Mouse (Mus musculus): Measurements from ENCODE around the gene Inhbb. TPM values are rescaled to one million over a fixed set of nuclear protein-coding genes. Genes with fewer than 3 reads are reported as not detected.

The Inhbb gene
- total and polyA plus RNA-seq, 2 experiments from 2014 or later, result 0.36 to 1.7 TPM

GRCm38 (mm10) chr1:119456671-119457527, 34.9 kb upstream of the Inhbb start:
- H3K4me3 ChIP-seq (ENCODE audit: low read depth, low read length), result peak overlapping the region; percentile 14; the same call in 1 of the 2 replicates
- H3K9me3 ChIP-seq (replicated peaks; ENCODE audit: control insufficient read depth, low read length), result no peaks in the 10 kb centered on the region
- H3K4me1 ChIP-seq (ENCODE audit: control insufficient read depth, insufficient read depth), result no peaks in the 10 kb centered on the region
- no peaks in the 10 kb centered on the region for H3K36me3 ChIP-seq (replicated peaks; ENCODE audit: control insufficient read depth, insufficient read depth, low read length)
- 38% methylated on average over 19 of the region's 19 CpGs for WGBS
- DNase-seq (ENCODE audit: low spot score) (no peak), ATAC-seq (ENCODE audit: insufficient read depth, low read depth) (no peak)
- peak overlapping the region; percentile 49 for H3K4me2 ChIP-seq (ENCODE audit: low read depth, low read length)
- H3K27ac ChIP-seq (ENCODE audit: low read depth), result no peak overlapping the region
- 0 out of 2 replicates have a peak, but pooled peaks cover 5% of the 10 kb centered on the region for H3K27me3 ChIP-seq (ENCODE audit: control insufficient read depth, insufficient read depth, low read length)
- H3K9ac ChIP-seq (replicated peaks; ENCODE audit: low read depth, low read length), result no peak overlapping the region
- TF ChIP-seq EP300 (IDR thresholded peaks at IDR 0.05; ENCODE audit: low read depth), result no peak
- TF ChIP-seq CTCF (IDR thresholded peaks at IDR 0.05; ENCODE audit: low read depth), result no peak

GRCm38 (mm10) chr1:119453731-119454130, 31.7 kb upstream of the Inhbb start:
- Histone ChIP-seq H3K9ac (replicated peaks; ENCODE audit: low read depth, low read length) (no peak overlapping the region), H3K27ac (ENCODE audit: low read depth) (no peak overlapping the region), H3K4me3 (ENCODE audit: low read depth, low read length) (no peak overlapping the region), H3K4me1 (ENCODE audit: control insufficient read depth, insufficient read depth) (no peaks in the 10 kb centered on the region), H3K36me3 (replicated peaks; ENCODE audit: control insufficient read depth, insufficient read depth, low read length) (no peaks in the 10 kb centered on the region), H3K27me3 (ENCODE audit: control insufficient read depth, insufficient read depth, low read length) (0 out of 2 replicates have a peak, but pooled peaks cover 5% of the 10 kb centered on the region), H3K9me3 (replicated peaks; ENCODE audit: control insufficient read depth, low read length) (no peaks in the 10 kb centered on the region), H3K4me2 (ENCODE audit: low read depth, low read length) (no peak overlapping the region)
- no peak for TF ChIP-seq EP300 (IDR thresholded peaks at IDR 0.05; ENCODE audit: low read depth)
- TF ChIP-seq CTCF (IDR thresholded peaks at IDR 0.05; ENCODE audit: low read depth), result no peak
- no peak for ATAC-seq (ENCODE audit: insufficient read depth, low read depth)
- 48% methylated on average over 4 of the region's 4 CpGs for WGBS
- DNase-seq (ENCODE audit: low spot score), result no peak

GRCm38 (mm10) chr1:119451417-119451816, 29.4 kb upstream of the Inhbb start:
- Histone ChIP-seq H3K9me3 (replicated peaks; ENCODE audit: control insufficient read depth, low read length) (no peaks in the 10 kb centered on the region), H3K36me3 (replicated peaks; ENCODE audit: control insufficient read depth, insufficient read depth, low read length) (no peaks in the 10 kb centered on the region), H3K27me3 (ENCODE audit: control insufficient read depth, insufficient read depth, low read length) (0 out of 2 replicates have a peak, but pooled peaks cover under 1% of the 10 kb centered on the region), H3K4me1 (ENCODE audit: control insufficient read depth, insufficient read depth) (no peaks in the 10 kb centered on the region), H3K27ac (ENCODE audit: low read depth) (no peak overlapping the region), H3K4me2 (ENCODE audit: low read depth, low read length) (no peak overlapping the region), H3K4me3 (ENCODE audit: low read depth, low read length) (no peak overlapping the region), H3K9ac (replicated peaks; ENCODE audit: low read depth, low read length) (no peak overlapping the region)
- WGBS, result 60% methylated on average over 10 of the region's 10 CpGs
- DNase-seq (ENCODE audit: low spot score) (no peak), ATAC-seq (ENCODE audit: insufficient read depth, low read depth) (no peak)
- TF ChIP-seq CTCF (IDR thresholded peaks at IDR 0.05; ENCODE audit: low read depth) (no peak), EP300 (IDR thresholded peaks at IDR 0.05; ENCODE audit: low read depth) (no peak)

GRCm38 (mm10) chr1:119450651-119451345, 28.8 kb upstream of the Inhbb start:
- Histone ChIP-seq H3K4me2 (ENCODE audit: low read depth, low read length) (no peak overlapping the region), H3K27ac (ENCODE audit: low read depth) (no peak overlapping the region), H3K27me3 (ENCODE audit: control insufficient read depth, insufficient read depth, low read length) (no peaks in the 10 kb centered on the region), H3K36me3 (replicated peaks; ENCODE audit: control insufficient read depth, insufficient read depth, low read length) (no peaks in the 10 kb centered on the region), H3K9me3 (replicated peaks; ENCODE audit: control insufficient read depth, low read length) (no peaks in the 10 kb centered on the region), H3K4me1 (ENCODE audit: control insufficient read depth, insufficient read depth) (peaks cover 4% of the 10 kb centered on the region; the same call in 1 of the 2 replicates), H3K4me3 (ENCODE audit: low read depth, low read length) (no peak overlapping the region), H3K9ac (replicated peaks; ENCODE audit: low read depth, low read length) (no peak overlapping the region)
- no peak for ATAC-seq (ENCODE audit: insufficient read depth, low read depth)
- DNase-seq (ENCODE audit: low spot score), result no peak
- TF ChIP-seq CTCF (IDR thresholded peaks at IDR 0.05; ENCODE audit: low read depth), result no peak
- no peak for TF ChIP-seq EP300 (IDR thresholded peaks at IDR 0.05; ENCODE audit: low read depth)
- 74% methylated on average over 10 of the region's 10 CpGs for WGBS

GRCm38 (mm10) chr1:119446753-119447283, 24.8 kb upstream of the Inhbb start:
- WGBS, result 45% methylated on average over 10 of the region's 10 CpGs
- no peaks in the 10 kb centered on the region for H3K36me3 ChIP-seq (replicated peaks; ENCODE audit: control insufficient read depth, insufficient read depth, low read length)
- no peak overlapping the region for H3K27ac ChIP-seq (ENCODE audit: low read depth)
- no peak overlapping the region for H3K4me2 ChIP-seq (ENCODE audit: low read depth, low read length)
- H3K27me3 ChIP-seq (ENCODE audit: control insufficient read depth, insufficient read depth, low read length), result no peaks in the 10 kb centered on the region
- no peak overlapping the region for H3K9ac ChIP-seq (replicated peaks; ENCODE audit: low read depth, low read length)
- ATAC-seq (ENCODE audit: insufficient read depth, low read depth) (no peak), DNase-seq (ENCODE audit: low spot score) (peak; percentile 31)
- no peaks in the 10 kb centered on the region for H3K9me3 ChIP-seq (replicated peaks; ENCODE audit: control insufficient read depth, low read length)
- peaks cover 4% of the 10 kb centered on the region; the same call in 1 of the 2 replicates for H3K4me1 ChIP-seq (ENCODE audit: control insufficient read depth, insufficient read depth)
- H3K4me3 ChIP-seq (ENCODE audit: low read depth, low read length), result no peak overlapping the region
- TF ChIP-seq EP300 (IDR thresholded peaks at IDR 0.05; ENCODE audit: low read depth), result no peak
- TF ChIP-seq CTCF (IDR thresholded peaks at IDR 0.05; ENCODE audit: low read depth), result no peak

All from heart, postnatal 0 days (tissue).